Mouse (Mus musculus): Measurements from ENCODE around the gene Tmem59.

The Tmem59 gene

GRCm38 (mm10) chr4:107178182-107178829, at the start of gene Tmem59:
TSS of gene Tmem59 (plus strand) at chr4:107178399.
- DNase-seq, result peak; percentile 91

- DNase-seq, result no peak
Measured at GRCm38 (mm10) chr4:107129373-107129772, 48.8 kb upstream of the Tmem59 start.

GRCm38 (mm10) chr4:107130534-107130933, 47.7 kb upstream of the Tmem59 start:
- peak; percentile 34 for DNase-seq

GRCm38 (mm10) chr4:107134891-107135290, 43.3 kb upstream of the Tmem59 start:
- DNase-seq, result no peak

- DNase-seq, result no peak
Measured at GRCm38 (mm10) chr4:107135663-107136062, 42.5 kb upstream of the Tmem59 start.

- no peak for DNase-seq
Measured at GRCm38 (mm10) chr4:107136531-107136930, 41.7 kb upstream of the Tmem59 start.

- no peak for DNase-seq
Measured at GRCm38 (mm10) chr4:107138948-107139835, 39.0 kb upstream of the Tmem59 start.

- DNase-seq, result no peak
Measured at GRCm38 (mm10) chr4:107139836-107140631, 38.2 kb upstream of the Tmem59 start.

GRCm38 (mm10) chr4:107143511-107143910, 34.7 kb upstream of the Tmem59 start:
- DNase-seq, result no peak

GRCm38 (mm10) chr4:107150991-107151390, 27.2 kb upstream of the Tmem59 start:
- DNase-seq, result no peak

- DNase-seq, result no peak
Measured at GRCm38 (mm10) chr4:107152571-107152970, 25.6 kb upstream of the Tmem59 start.

- DNase-seq, result no peak
Measured at GRCm38 (mm10) chr4:107156983-107157401, 21.2 kb upstream of the Tmem59 start.

- DNase-seq, result no peak
Measured at GRCm38 (mm10) chr4:107159166-107159773, 18.9 kb upstream of the Tmem59 start.

GRCm38 (mm10) chr4:107160181-107160580, 18.0 kb upstream of the Tmem59 start:
- DNase-seq, result no peak

GRCm38 (mm10) chr4:107163341-107163740, 14.9 kb upstream of the Tmem59 start:
- no peak for DNase-seq

GRCm38 (mm10) chr4:107163756-107164587, 14.2 kb upstream of the Tmem59 start:
- DNase-seq, result peak; percentile 55

GRCm38 (mm10) chr4:107166700-107167099, 11.5 kb upstream of the Tmem59 start:
- no peak for DNase-seq

- DNase-seq, result no peak
Measured at GRCm38 (mm10) chr4:107167798-107168197, 10.4 kb upstream of the Tmem59 start.

- no peak for DNase-seq
Measured at GRCm38 (mm10) chr4:107177506-107177905, 693 bp upstream of the Tmem59 start.

- peak; percentile 42 for DNase-seq
Measured at GRCm38 (mm10) chr4:107178830-107179490, 761 bp downstream of the Tmem59 start, which contains the start of gene Tceanc2. TSS of gene Tceanc2 (minus strand) at chr4:107179116.

GRCm38 (mm10) chr4:107179561-107179960, 1.4 kb downstream of the Tmem59 start:
- no peak for DNase-seq
